Mouse (Mus musculus): ENCODE results near the gene Triobp.

GRCm38 (mm10) chr15:78914823-78915659 is 32.5 kb upstream of the Triobp start:
- TF ChIP-seq CTCF (IDR thresholded peaks at IDR 0.05; ENCODE audit: low read depth) (no peak), EP300 (optimal IDR thresholded peaks at IDR 0.05) (no peak)
